Mouse (Mus musculus) v-Abl transformed pro-B cells (cell line): ENCODE data around the gene Asic1.

Source experiments
- in situ Hi-C, 2 experiments: fragments of 400-800 bp; cut with MboI; formaldehyde crosslinking; loops; one replicate each; pipeline ENCODE4 v1.15.1; 2025; ENCODE audit not compliant: unreplicated experiment in 2 of 2

The Asic1 gene

DNA sequence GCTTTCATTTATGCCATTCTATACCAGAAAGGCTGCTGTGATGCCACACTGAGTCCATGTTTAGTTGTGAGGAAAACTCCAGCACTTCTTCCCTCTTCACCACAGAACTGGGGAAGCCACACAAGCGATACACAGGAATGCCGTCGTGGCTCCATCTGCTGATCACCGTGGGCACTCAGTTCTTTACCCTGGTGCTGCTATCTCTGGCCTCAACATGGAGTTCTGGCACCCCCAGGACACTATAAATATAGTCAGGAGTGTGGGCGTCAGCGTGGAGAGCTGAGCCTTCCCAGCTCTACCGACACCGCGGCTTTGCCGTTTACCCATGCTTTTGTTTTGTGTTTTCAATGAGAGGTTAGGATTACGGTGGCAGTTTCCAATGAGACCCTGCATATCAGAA, 66.5 kb downstream of the Asic1 start:
- in situ Hi-C loops = no loop called here

DNA sequence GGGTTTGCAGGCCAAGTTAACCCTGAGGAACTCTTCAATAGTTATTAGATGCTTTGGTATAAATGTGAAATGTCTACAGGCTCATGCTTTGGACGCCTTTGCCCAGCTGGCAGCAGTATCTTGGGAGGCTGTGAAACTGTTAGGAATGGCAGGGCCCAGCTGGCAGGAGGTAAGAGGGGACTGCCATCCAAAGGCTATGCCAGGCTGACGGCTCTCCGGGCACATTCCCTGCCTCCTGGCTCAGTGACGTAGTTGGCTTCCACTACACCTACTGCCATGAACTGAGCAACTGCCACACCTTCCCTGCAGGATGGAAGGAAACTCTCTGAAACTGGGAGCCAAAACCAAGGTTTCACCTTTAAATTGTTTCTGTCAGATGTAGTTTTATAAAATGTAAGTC, 70.1 kb downstream of the Asic1 start:
- in situ Hi-C loops = no loop called here
